Mouse (Mus musculus): ENCODE measurements around the gene D430041D05Rik. TPM values are rescaled to one million over a fixed set of nuclear protein-coding genes. Genes with fewer than 3 reads are reported as not detected.

Gene D430041D05Rik
- total RNA-seq (2012; rRNA removed) (under 0.01 TPM in 1 of 2 replicates, not detected in the other), total RNA-seq (2014; rRNA removed) (not detected in 2 replicates), polyA plus RNA-seq (2012; ENCODE audit: insufficient read length, low read depth) (0.10 TPM in 1 of 2 replicates, not detected in the other)

DNA sequence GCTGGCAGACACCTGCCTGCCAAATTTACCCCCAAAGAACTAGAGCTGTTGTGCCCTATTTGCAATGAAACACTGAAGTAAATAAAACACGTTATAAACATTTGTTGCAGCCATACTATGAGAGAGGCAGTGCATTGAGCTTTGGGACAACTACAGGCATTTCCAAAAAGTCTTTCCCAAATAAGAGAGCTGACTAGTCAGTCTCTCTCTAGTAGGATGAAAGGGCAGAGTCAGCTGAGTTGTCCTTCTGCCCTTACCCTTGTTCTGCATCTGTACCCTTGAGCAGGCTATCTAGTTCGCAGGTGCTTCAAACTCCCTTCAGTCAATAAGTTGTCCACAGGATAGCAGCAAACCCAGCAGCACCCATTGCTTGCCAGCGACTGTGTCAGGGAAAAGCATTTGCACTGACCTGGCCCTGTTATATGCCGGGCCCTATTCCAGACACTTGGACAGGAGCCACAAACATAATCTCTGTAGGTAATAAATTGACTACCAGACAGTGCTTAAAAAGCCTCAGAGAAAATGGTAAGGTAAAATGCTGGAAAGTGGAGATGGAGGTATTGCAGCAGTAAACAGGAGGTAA, at the start of gene D430041D05Rik:
Gene D430041D05Rik, minus strand, starts transcription at position 51 of the 583 bp plus-strand sequence.
- Histone ChIP-seq H3K79me2 (replicated peaks; ENCODE audit: control insufficient read depth, extremely low read depth, insufficient read depth, poor library complexity, severe bottlenecking) (no peaks in the 10 kb centered on the region), H3K9me3 (replicated peaks; ENCODE audit: low read length) (no peaks in the 10 kb centered on the region), H3K4me2 (ENCODE audit: insufficient read depth, low read depth, poor library complexity, severe bottlenecking) (no peak within 1 kb of the TSS), H3K4me3 (replicated peaks in 1 of 3; ENCODE audit: low read depth in 2 of 3, low read length in 2 of 3, poor library complexity in 1 of 3) (no peak within 1 kb of the TSS), H3K4me1 (ENCODE audit: control insufficient read depth in 1 of 2, insufficient read depth in 2 of 2) (no peaks in the 10 kb centered on the region), H3K27ac (ENCODE audit: insufficient read depth, low read depth) (no peak within 1 kb of the TSS), H3K27me3 (replicated peaks) (no peaks in the 10 kb centered on the region), H3K9ac (ENCODE audit: insufficient read depth, low read depth) (no peak within 1 kb of the TSS), H3K36me3 (replicated peaks in 1 of 2; ENCODE audit: control insufficient read depth in 1 of 2, insufficient read depth in 1 of 2, low read length in 1 of 2) (no peaks in the 10 kb centered on the region)
- no peak for DNase-seq (ENCODE audit: extremely low read depth)
- in situ Hi-C loops (cut with MboI; ENCODE audit: low pct_ligation_motif_present, low pct_unique_long_range_greater_than_20kb, low sequenced_read_pairs) (loop anchor here (10.0 kb wide), 1 partner anchor 276 kb away; no protein-coding TSS in a partner anchor), dilution Hi-C loops (cut with MboI; ENCODE audit: extremely low pct_ligation_motif_present, extremely low pct_unique_long_range_greater_than_20kb, low sequenced_read_pairs) (no loop called here)
- TF ChIP-seq CTCF (conservative IDR thresholded peaks at IDR 0.05 in 1 of 2, IDR thresholded peaks at IDR 0.05 in 1 of 2; ENCODE audit: low read depth in 2 of 2, low read length in 2 of 2) (no peak), KAT2A (IDR thresholded peaks at IDR 0.05; ENCODE audit: insufficient replicate concordance, low read length) (no peak), MAX (IDR thresholded peaks at IDR 0.05; ENCODE audit: low read length) (no peak), TBP (conservative IDR thresholded peaks at IDR 0.05; ENCODE audit: low read depth, low read length) (no peak), BHLHE40 (IDR thresholded peaks at IDR 0.05; ENCODE audit: low read depth, low read length) (no peak), SIN3A (IDR thresholded peaks at IDR 0.05; ENCODE audit: low read length) (no peak), ETS1 (conservative IDR thresholded peaks at IDR 0.05; ENCODE audit: low read depth, low read length) (no peak), RAD21 (IDR thresholded peaks at IDR 0.05; ENCODE audit: low read depth, low read length) (no peak), ZNF384 (IDR thresholded peaks at IDR 0.05; ENCODE audit: low read depth, low read length) (no peak), IRF4 (IDR thresholded peaks at IDR 0.05; ENCODE audit: low read depth, low read length) (no peak), EP300 (IDR thresholded peaks at IDR 0.05; ENCODE audit: low read length) (no peak), JUN (IDR thresholded peaks at IDR 0.05; ENCODE audit: insufficient read depth, low read depth, low read length) (no peak), GABPA (IDR thresholded peaks at IDR 0.05; ENCODE audit: insufficient replicate concordance, low read depth, low read length) (no peak), ZKSCAN1 (IDR thresholded peaks at IDR 0.05; ENCODE audit: borderline replicate concordance, low read depth, low read length) (no peak), POLR2AphosphoS2 (IDR thresholded peaks at IDR 0.05; ENCODE audit: low read depth, low read length) (no peak)

DNA sequence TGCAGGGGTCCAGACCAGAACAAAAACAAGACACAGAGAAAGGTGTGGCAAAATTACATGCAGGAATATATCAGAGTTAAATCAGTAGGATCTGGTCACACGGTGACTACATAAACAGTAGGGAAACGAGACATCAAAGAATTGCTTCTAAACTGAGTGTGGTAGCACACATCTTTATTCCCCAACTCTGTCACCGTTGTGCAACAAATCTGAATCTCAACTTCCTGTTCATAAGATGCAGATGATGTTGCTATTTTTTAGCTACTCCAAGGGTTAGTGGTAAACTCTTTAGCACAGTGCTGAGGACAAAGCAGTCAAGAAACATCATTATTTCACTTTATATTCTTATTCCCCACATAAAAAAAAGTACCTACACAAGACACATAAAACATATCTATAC, 49.2 kb upstream of the D430041D05Rik start:
- H3K79me2 ChIP-seq (replicated peaks; ENCODE audit: control insufficient read depth, extremely low read depth, insufficient read depth, poor library complexity, severe bottlenecking), result peaks cover 38% of the 10 kb centered on the region
- no peak overlapping the region for H3K27ac ChIP-seq (ENCODE audit: insufficient read depth, low read depth)
- TF ChIP-seq POLR2A (IDR thresholded peaks at IDR 0.05; ENCODE audit: low read depth, low read length) (no peak), GABPA (IDR thresholded peaks at IDR 0.05; ENCODE audit: insufficient replicate concordance, low read depth, low read length) (no peak), NELFE (IDR thresholded peaks at IDR 0.05; ENCODE audit: low read depth, low read length) (no peak), ZC3H11A (IDR thresholded peaks at IDR 0.05; ENCODE audit: low read depth, low read length) (no peak), ZMIZ1 (IDR thresholded peaks at IDR 0.05; ENCODE audit: low read depth, low read length) (no peak), KAT2A (IDR thresholded peaks at IDR 0.05; ENCODE audit: insufficient replicate concordance, low read length) (no peak), SMC3 (IDR thresholded peaks at IDR 0.05; ENCODE audit: low read depth, low read length) (no peak), CHD1 (IDR thresholded peaks at IDR 0.05; ENCODE audit: low read depth, low read length) (no peak), RAD21 (IDR thresholded peaks at IDR 0.05; ENCODE audit: low read depth, low read length) (no peak), USF2 (conservative IDR thresholded peaks at IDR 0.05; ENCODE audit: low read depth, low read length) (no peak), BHLHE40 (IDR thresholded peaks at IDR 0.05; ENCODE audit: low read depth, low read length) (no peak), SIN3A (IDR thresholded peaks at IDR 0.05; ENCODE audit: low read length) (no peak), POLR2AphosphoS2 (IDR thresholded peaks at IDR 0.05; ENCODE audit: low read depth, low read length) (no peak), ETS1 (conservative IDR thresholded peaks at IDR 0.05; ENCODE audit: low read depth, low read length) (no peak), ELF1 (IDR thresholded peaks at IDR 0.05; ENCODE audit: low read depth, low read length) (no peak), CTCF (conservative IDR thresholded peaks at IDR 0.05 in 1 of 2, IDR thresholded peaks at IDR 0.05 in 1 of 2; ENCODE audit: low read depth in 2 of 2, low read length in 2 of 2) (no peak), NRF1 (IDR thresholded peaks at IDR 0.05; ENCODE audit: low read depth, low read length) (no peak)
- H3K9ac ChIP-seq (ENCODE audit: insufficient read depth, low read depth), result no peak overlapping the region
- H3K4me3 ChIP-seq (replicated peaks in 1 of 3; ENCODE audit: low read depth in 2 of 3, low read length in 2 of 3, poor library complexity in 1 of 3), result no peak overlapping the region
- peaks cover 0 to 22% of the 10 kb centered on the region in 2 experiments; a peak in 2 of 4 replicates for H3K4me1 ChIP-seq (ENCODE audit: control insufficient read depth in 1 of 2, insufficient read depth in 2 of 2)
- no peaks in the 10 kb centered on the region for H3K27me3 ChIP-seq (replicated peaks)
- dilution Hi-C loops (cut with MboI; ENCODE audit: extremely low pct_ligation_motif_present, extremely low pct_unique_long_range_greater_than_20kb, low sequenced_read_pairs) (no loop called here), in situ Hi-C loops (cut with MboI; ENCODE audit: low pct_ligation_motif_present, low pct_unique_long_range_greater_than_20kb, low sequenced_read_pairs) (no loop called here)
- peaks cover 4 to 26% of the 10 kb centered on the region in 2 experiments for H3K36me3 ChIP-seq (replicated peaks in 1 of 2; ENCODE audit: control insufficient read depth in 1 of 2, insufficient read depth in 1 of 2, low read length in 1 of 2)
- DNase-seq (ENCODE audit: extremely low read depth), result no peak
- H3K9me3 ChIP-seq (replicated peaks; ENCODE audit: low read length), result no peaks in the 10 kb centered on the region
- H3K4me2 ChIP-seq (ENCODE audit: insufficient read depth, low read depth, poor library complexity, severe bottlenecking), result no peak overlapping the region
